Mouse (Mus musculus) gastrocnemius, postnatal 25 days (tissue): ENCODE data around the gene Tnrc18. TPM values are rescaled to one million over a fixed set of nuclear protein-coding genes. Genes with fewer than 3 reads are reported as not detected.

Experiments
- DNase-seq: peaks from one replicate; pipeline ENCODE4 v3.0.0; 2022
- total RNA-seq, 2 experiments: library from RNA; stranded (reverse); gene quantifications; 1 replicate in 1 of 2; 2 replicates in 1 of 2; pipeline ENCODE4 v1.2.3; 2021

The Tnrc18 gene
- total RNA-seq, 2 experiments from 2014 or later, result 25.2 to 31.6 TPM

GRCm38 (mm10) chr5:142811870-142812443 lies 5.5 kb downstream of the Tnrc18 start:
- no peak for DNase-seq

GRCm38 (mm10) chr5:142810710-142811599 lies 6.5 kb downstream of the Tnrc18 start:
- no peak for DNase-seq

GRCm38 (mm10) chr5:142807661-142808060 lies 9.8 kb downstream of the Tnrc18 start:
- DNase-seq, result no peak

GRCm38 (mm10) chr5:142803746-142804145 lies 13.7 kb downstream of the Tnrc18 start:
- no peak for DNase-seq

- no peak for DNase-seq
Observed at GRCm38 (mm10) chr5:142802884-142803283, 14.6 kb downstream of the Tnrc18 start.

- no peak for DNase-seq
Observed at GRCm38 (mm10) chr5:142801977-142802376, 15.5 kb downstream of the Tnrc18 start.

- no peak for DNase-seq
Observed at GRCm38 (mm10) chr5:142800656-142801055, 16.8 kb downstream of the Tnrc18 start.

- DNase-seq, result no peak
Observed at GRCm38 (mm10) chr5:142800198-142800597, 17.3 kb downstream of the Tnrc18 start.

GRCm38 (mm10) chr5:142799259-142799658 lies 18.2 kb downstream of the Tnrc18 start:
- DNase-seq, result no peak

GRCm38 (mm10) chr5:142798190-142798589 lies 19.3 kb downstream of the Tnrc18 start:
- no peak for DNase-seq

GRCm38 (mm10) chr5:142797620-142798019 lies 19.8 kb downstream of the Tnrc18 start:
- no peak for DNase-seq

- DNase-seq, result no peak
Observed at GRCm38 (mm10) chr5:142796921-142797320, 20.5 kb downstream of the Tnrc18 start.

- DNase-seq, result peak; percentile 53
Observed at GRCm38 (mm10) chr5:142794582-142794981, 22.9 kb downstream of the Tnrc18 start.

- no peak for DNase-seq
Observed at GRCm38 (mm10) chr5:142794161-142794560, 23.3 kb downstream of the Tnrc18 start.

- no peak for DNase-seq
Observed at GRCm38 (mm10) chr5:142792594-142792993, 24.9 kb downstream of the Tnrc18 start.

- DNase-seq, result no peak
Observed at GRCm38 (mm10) chr5:142788279-142788678, 29.2 kb downstream of the Tnrc18 start.

- DNase-seq, result no peak
Observed at GRCm38 (mm10) chr5:142787304-142787905, 30.1 kb downstream of the Tnrc18 start.

GRCm38 (mm10) chr5:142786709-142787108 lies 30.8 kb downstream of the Tnrc18 start:
- DNase-seq, result no peak

- no peak for DNase-seq
Observed at GRCm38 (mm10) chr5:142786215-142786614, 31.2 kb downstream of the Tnrc18 start.

- no peak for DNase-seq
Observed at GRCm38 (mm10) chr5:142783142-142783540, 34.3 kb downstream of the Tnrc18 start.

GRCm38 (mm10) chr5:142782459-142783141 lies 34.9 kb downstream of the Tnrc18 start:
- DNase-seq, result no peak

GRCm38 (mm10) chr5:142780579-142780978 lies 36.9 kb downstream of the Tnrc18 start:
- no peak for DNase-seq

GRCm38 (mm10) chr5:142778871-142779270 lies 38.6 kb downstream of the Tnrc18 start:
- DNase-seq, result no peak
